In the genomic region with DNA sequence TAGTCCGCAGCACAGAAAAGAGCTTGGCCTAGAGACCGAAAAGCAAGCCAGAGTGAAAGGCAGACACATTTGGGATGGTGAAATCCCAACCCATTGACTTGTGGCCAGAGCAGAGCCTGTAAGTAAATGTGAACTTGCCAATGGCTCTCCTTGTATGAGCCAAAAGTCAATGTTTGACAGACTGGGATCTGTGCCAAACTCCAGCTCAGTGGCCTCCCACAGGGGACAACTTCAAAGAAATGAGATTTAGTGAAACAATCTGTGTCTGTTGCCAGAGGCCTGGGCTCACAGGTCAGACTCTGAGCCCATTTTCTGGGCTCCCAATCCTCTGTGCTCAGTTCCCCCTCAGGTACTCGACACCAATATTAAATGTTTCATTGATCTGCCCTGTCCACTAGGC, we compare ENCODE assay signal across 8 mouse cellular contexts.
A peak's percentile ranks its signal among the peaks of the same experiment; 100 is the strongest.
DNase-seq lines count a peak whose midpoint lies in the region; ATAC-seq and TF ChIP-seq lines count a peak whose summit lies in the region.

No protein-coding gene starts in this region.

- 0 out of 2 replicates have a peak, but pooled peaks have one; percentile 27 for TF ChIP-seq EP300 in heart, adult 2 months (IDR thresholded peaks at IDR 0.05; ENCODE audit: insufficient read depth, low read depth, low read length)

- no peak for TF ChIP-seq POLR2A in heart, adult 2 months (IDR thresholded peaks at IDR 0.05; ENCODE audit: insufficient read depth, low read depth, low read length)
- TF ChIP-seq POLR2A in kidney, adult 2 months (IDR thresholded peaks at IDR 0.05; ENCODE audit: low read depth, low read length), result no peak
- TF ChIP-seq POLR2A in thymus, adult 2 months (IDR thresholded peaks at IDR 0.05; ENCODE audit: control insufficient read depth, extremely low read depth, insufficient read depth, low read length, poor library complexity), result no peak

- WGBS in neural tube, embryonic 13.5 days, result 47% methylated on average over 3 of the region's 3 CpGs
- WGBS in heart, adult 2 months, result 36% methylated on average over 3 of the region's 3 CpGs
- WGBS in kidney, adult 2 months, result 26% methylated on average over 3 of the region's 3 CpGs
- 35% methylated on average over 3 of the region's 3 CpGs for WGBS in lung, embryonic 15.5 days
- WGBS in thymus, adult 2 months, result 98% methylated on average over 3 of the region's 3 CpGs

- H3K27ac ChIP-seq in neural tube, embryonic 13.5 days (replicated peaks), result peak overlapping the region; percentile 67
- peak overlapping the region; percentile 38 for H3K27ac ChIP-seq in heart, adult 2 months
- peak overlapping the region; percentile 86 for H3K27ac ChIP-seq in kidney, adult 2 months (ENCODE audit: insufficient read depth, low read depth, low read length)
- H3K27ac ChIP-seq in lung, embryonic 15.5 days, result peak overlapping the region; percentile 73
- no peak overlapping the region for H3K27ac ChIP-seq in thymus, adult 2 months (ENCODE audit: control insufficient read depth, insufficient read depth, low read length)

- no peak for TF ChIP-seq CTCF in heart, adult 2 months (IDR thresholded peaks at IDR 0.05)
- TF ChIP-seq CTCF in kidney, adult 2 months (conservative IDR thresholded peaks at IDR 0.05; ENCODE audit: insufficient read depth, insufficient read length, low read depth, low read length), result 0 out of 2 replicates have a peak, but pooled peaks have one; percentile 4
- TF ChIP-seq CTCF in thymus, adult 2 months (IDR thresholded peaks at IDR 0.05; ENCODE audit: borderline replicate concordance, control insufficient read depth, extremely low read depth, insufficient read depth, low read length, poor library complexity), result no peak

- DNase-seq in neural tube, embryonic 10.5 days (ENCODE audit: extremely low spot score, low spot score), result no peak
- peak; percentile 54 to 74 for DNase-seq in heart, adult 2 months
- DNase-seq in kidney, adult 2 months, result peak; percentile 98
- no peak for DNase-seq in c-Kit-positive CD71-positive TER-119-positive erythroid progenitor cells, embryonic 14.5 days (ENCODE audit: low spot score)
- DNase-seq in thymus, adult 2 months, result no peak

- H3K9ac ChIP-seq in neural tube, embryonic 13.5 days, result no peak overlapping the region
- no peak overlapping the region for H3K9ac ChIP-seq in heart, adult 2 months (ENCODE audit: low read depth, low read length)
- no peak overlapping the region for H3K9ac ChIP-seq in lung, embryonic 15.5 days

- 0 out of 2 replicates have a peak, but pooled peaks cover 5% of the 10 kb centered on the region for H3K9me3 ChIP-seq in neural tube, embryonic 13.5 days
- no peaks in the 10 kb centered on the region for H3K9me3 ChIP-seq in lung, embryonic 15.5 days

- no peaks in the 10 kb centered on the region for H3K27me3 ChIP-seq in neural tube, embryonic 13.5 days
- H3K27me3 ChIP-seq in heart, adult 2 months (ENCODE audit: control insufficient read depth, insufficient read depth, low read length), result no peaks in the 10 kb centered on the region
- no peaks in the 10 kb centered on the region for H3K27me3 ChIP-seq in kidney, adult 2 months (replicated peaks; ENCODE audit: control insufficient read depth, insufficient read depth, low read length)
- no peaks in the 10 kb centered on the region for H3K27me3 ChIP-seq in lung, embryonic 15.5 days
- H3K27me3 ChIP-seq in thymus, adult 2 months (ENCODE audit: control insufficient read depth, insufficient read depth, low read length), result no peaks in the 10 kb centered on the region

- peaks cover 29% of the 10 kb centered on the region for H3K4me1 ChIP-seq in neural tube, embryonic 13.5 days (replicated peaks)
- H3K4me1 ChIP-seq in heart, adult 2 months (ENCODE audit: control insufficient read depth, insufficient read depth, low read length), result peaks cover 6% of the 10 kb centered on the region
- peaks cover 10% of the 10 kb centered on the region for H3K4me1 ChIP-seq in kidney, adult 2 months (ENCODE audit: control insufficient read depth, insufficient read depth, low read length)
- H3K4me1 ChIP-seq in lung, embryonic 15.5 days, result peaks cover 31% of the 10 kb centered on the region
- peaks cover 5% of the 10 kb centered on the region; the same call in 1 of the 2 replicates for H3K4me1 ChIP-seq in thymus, adult 2 months (replicated peaks; ENCODE audit: control insufficient read depth, insufficient read depth, low read length)

- no peaks in the 10 kb centered on the region for H3K79me2 ChIP-seq in heart, adult 2 months (replicated peaks; ENCODE audit: control insufficient read depth, insufficient read depth, low read length)

- ATAC-seq in neural tube, embryonic 13.5 days (ENCODE audit: low read depth), result peak; percentile 64; the same call in 1 of the 2 replicates
- peak; percentile 69 for ATAC-seq in lung, embryonic 15.5 days (ENCODE audit: borderline replicate concordance, extremely low read depth, low FRiP score, low TSS enrichment)
- ATAC-seq in megakaryocyte-erythroid progenitor cell, adult 5-6 weeks (replicated peaks; ENCODE audit: low FRiP score, low TSS enrichment, poor library complexity, severe bottlenecking), result no peak

- intact Hi-C loops in heart, adult 2 months (cut with DNase I), result no loop called here

- H3K36me3 ChIP-seq in neural tube, embryonic 13.5 days, result 0 out of 2 replicates have a peak, but pooled peaks cover 3% of the 10 kb centered on the region
- H3K36me3 ChIP-seq in heart, adult 2 months (ENCODE audit: control insufficient read depth, insufficient read depth, low read length), result no peaks in the 10 kb centered on the region
- H3K36me3 ChIP-seq in kidney, adult 2 months (ENCODE audit: control insufficient read depth, insufficient read depth, low read length), result no peaks in the 10 kb centered on the region
- no peaks in the 10 kb centered on the region for H3K36me3 ChIP-seq in lung, embryonic 15.5 days
- H3K36me3 ChIP-seq in thymus, adult 2 months (ENCODE audit: control insufficient read depth, insufficient read depth, low read length), result no peaks in the 10 kb centered on the region

- no peak overlapping the region for H3K4me2 ChIP-seq in neural tube, embryonic 13.5 days
- H3K4me2 ChIP-seq in lung, embryonic 15.5 days, result no peak overlapping the region

- no peak overlapping the region for H3K4me3 ChIP-seq in neural tube, embryonic 13.5 days
- H3K4me3 ChIP-seq in heart, adult 2 months, result no peak overlapping the region
- no peak overlapping the region for H3K4me3 ChIP-seq in kidney, adult 2 months (ENCODE audit: insufficient read depth, low read depth, low read length)
- H3K4me3 ChIP-seq in lung, embryonic 15.5 days, result no peak overlapping the region
- no peak overlapping the region for H3K4me3 ChIP-seq in thymus, adult 2 months (ENCODE audit: control insufficient read depth, insufficient read depth, low read length)

Comparison
In these comparisons a context has a peak if more than half of its experiments do, and no peak if none do; other contexts are left out.
1. DNase-seq: peak in heart, adult 2 months (2 of 2) and kidney, adult 2 months (single experiment); none in neural tube, embryonic 10.5 days (single experiment), c-Kit-positive CD71-positive TER-119-positive erythroid progenitor cells, embryonic 14.5 days (single experiment) and thymus, adult 2 months (single experiment).